Mouse (Mus musculus) megakaryocyte, embryonic 14.5 days (primary cell): ENCODE measurements around the gene Ifnar2.

Source experiments
- FLI1 ChIP-seq: IDR thresholded peaks from 2 replicates; pipeline ENCODE4 v1.6.1; 2012; ENCODE audit warnings: low read length, inconsistent platforms, mixed read lengths
- GATA1 ChIP-seq: IDR thresholded peaks from 3 replicates; pipeline ENCODE4 v1.6.1; 2012; ENCODE audit warnings: mixed read lengths, low read length, inconsistent platforms, borderline replicate concordance

- TF ChIP-seq FLI1 (no peak), GATA1 (no peak)
These were observed 35.1 kb upstream of the Ifnar2 start for GRCm38 (mm10) chr16:91337480-91337879.
